Mouse (Mus musculus): ENCODE measurements around the gene Zfp617.
"Not testable (repeated sequence)": the region's sequence is repeated elsewhere in the genome, so short reads cannot be mapped to it uniquely, and the experiment has no call there.

Zfp617 gene

DNA sequence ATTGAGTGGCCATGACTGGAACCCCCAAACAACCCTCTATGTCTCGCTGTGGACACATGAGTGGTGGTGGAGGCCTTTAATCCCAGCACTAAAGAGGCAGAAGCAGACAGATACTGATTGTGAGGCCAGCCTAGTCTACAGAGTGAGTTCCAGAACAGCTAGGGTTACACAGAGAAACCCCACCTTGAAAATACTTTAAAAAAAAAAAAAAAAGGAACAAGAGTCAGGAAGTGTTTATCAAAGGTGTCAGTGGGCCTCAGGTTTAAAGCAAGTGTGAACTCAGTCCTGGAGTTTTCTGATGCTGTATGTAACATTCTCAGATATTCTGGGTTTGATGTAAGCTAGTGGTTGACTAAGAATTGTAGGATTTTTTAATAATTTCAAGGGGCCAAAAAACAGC is 44.1 kb downstream of the Zfp617 start:
- DNase-seq (ENCODE audit: low spot score in 2 of 2), result no peak

GRCm38 (mm10) chr8:71952961-71953700 is 44.7 kb downstream of the Zfp617 start:
- not testable (repeated sequence) for DNase-seq (ENCODE audit: low spot score in 2 of 2)

GRCm38 (mm10) chr8:71954666-71955065 is 46.2 kb downstream of the Zfp617 start:
- no peak for DNase-seq (ENCODE audit: low spot score in 2 of 2)

DNA sequence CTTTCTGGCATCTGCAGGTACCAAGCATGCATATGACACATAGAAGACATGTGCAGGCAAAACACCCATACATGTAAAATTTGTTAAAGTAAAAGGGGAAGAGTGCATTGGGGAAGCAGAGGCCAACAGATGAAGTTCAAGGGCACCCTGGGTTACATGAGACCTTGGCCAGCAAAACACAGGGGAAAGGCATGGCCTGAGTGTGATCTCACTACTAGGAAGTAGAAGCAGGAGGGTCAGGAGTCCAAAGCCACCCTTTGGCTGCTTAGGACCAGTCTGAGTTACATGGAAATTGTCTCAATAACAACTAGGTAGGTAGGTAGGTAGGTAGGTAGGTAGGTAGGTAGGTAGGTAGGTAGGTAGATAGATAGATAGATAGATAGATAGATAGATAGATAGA is 52.0 kb downstream of the Zfp617 start:
- no peak for DNase-seq (ENCODE audit: low spot score in 2 of 2)

GRCm38 (mm10) chr8:71961796-71962195 is 53.4 kb downstream of the Zfp617 start:
- no peak for DNase-seq (ENCODE audit: low spot score in 2 of 2)

GRCm38 (mm10) chr8:71964051-71964450 is 55.6 kb downstream of the Zfp617 start:
- no peak for DNase-seq (ENCODE audit: low spot score in 2 of 2)

GRCm38 (mm10) chr8:71965166-71965565 is 56.7 kb downstream of the Zfp617 start:
- no peak for DNase-seq (ENCODE audit: low spot score in 2 of 2)

DNA sequence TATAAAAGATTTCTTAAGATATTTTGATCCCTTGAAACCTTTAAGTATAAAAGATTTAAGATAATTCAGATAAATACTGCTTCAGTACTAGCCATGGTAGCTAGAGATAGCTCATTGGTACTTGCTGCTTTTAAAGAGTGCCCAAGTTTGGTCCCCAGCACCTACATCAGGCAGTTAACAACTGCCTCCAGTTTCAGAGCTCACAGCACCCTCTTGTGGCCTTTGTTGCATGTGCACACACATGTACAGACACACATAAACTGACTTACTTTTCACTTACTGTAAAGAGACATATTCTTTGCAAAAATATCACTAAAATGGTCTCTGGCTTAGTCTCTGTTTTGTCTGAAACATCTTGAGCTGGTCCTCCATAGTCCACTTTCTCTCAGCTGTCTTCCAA is 58.0 kb downstream of the Zfp617 start:
- DNase-seq (ENCODE audit: low spot score in 2 of 2), result no peak

DNA sequence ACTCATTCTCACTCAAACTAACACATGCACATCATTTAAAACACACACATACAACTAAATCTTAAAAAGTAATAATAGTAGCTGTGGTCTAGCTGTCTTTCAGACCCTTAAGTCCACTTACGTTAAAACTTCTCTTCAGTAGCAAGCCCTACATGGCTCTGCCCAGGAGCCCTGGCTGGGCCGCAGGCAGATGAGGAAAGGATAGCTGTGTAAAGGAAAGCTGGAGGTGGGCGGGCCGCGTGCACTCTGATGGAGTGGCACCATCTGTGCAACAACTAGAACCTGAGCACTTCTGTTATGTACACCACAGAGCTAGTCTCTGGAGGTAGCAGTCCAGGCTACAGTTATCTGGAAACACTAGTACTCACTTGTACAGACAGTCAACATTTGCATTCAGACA is 58.8 kb downstream of the Zfp617 start:
- DNase-seq (ENCODE audit: low spot score in 2 of 2), result no peak

DNA sequence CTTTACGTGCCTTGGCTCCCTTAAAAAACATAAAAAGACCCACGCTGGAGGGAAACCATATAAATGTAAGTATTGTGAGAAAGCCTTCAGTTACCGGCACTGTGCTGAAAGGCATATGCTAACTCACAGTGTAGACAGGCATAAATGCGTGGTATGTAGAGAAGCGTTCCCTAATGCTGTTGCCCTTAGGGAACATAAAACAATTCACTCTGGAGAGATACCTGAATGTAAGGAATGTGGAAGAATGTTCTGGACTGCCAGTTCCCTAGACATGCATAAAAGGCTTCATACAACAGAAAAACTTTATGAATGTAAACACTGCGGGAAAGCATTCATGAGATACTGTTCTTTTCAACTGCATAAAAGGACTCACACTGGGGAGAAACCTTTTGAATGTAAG is 59.7 kb downstream of the Zfp617 start:
- DNase-seq (ENCODE audit: low spot score in 2 of 2), result no peak

GRCm38 (mm10) chr8:71968636-71969035 is 60.2 kb downstream of the Zfp617 start:
- no peak for DNase-seq (ENCODE audit: low spot score in 2 of 2)

GRCm38 (mm10) chr8:71971945-71972344 is 63.5 kb downstream of the Zfp617 start:
- no peak for DNase-seq (ENCODE audit: low spot score in 2 of 2)

GRCm38 (mm10) chr8:71974211-71974610 is 65.8 kb downstream of the Zfp617 start:
- no peak for DNase-seq (ENCODE audit: low spot score in 2 of 2)

DNA sequence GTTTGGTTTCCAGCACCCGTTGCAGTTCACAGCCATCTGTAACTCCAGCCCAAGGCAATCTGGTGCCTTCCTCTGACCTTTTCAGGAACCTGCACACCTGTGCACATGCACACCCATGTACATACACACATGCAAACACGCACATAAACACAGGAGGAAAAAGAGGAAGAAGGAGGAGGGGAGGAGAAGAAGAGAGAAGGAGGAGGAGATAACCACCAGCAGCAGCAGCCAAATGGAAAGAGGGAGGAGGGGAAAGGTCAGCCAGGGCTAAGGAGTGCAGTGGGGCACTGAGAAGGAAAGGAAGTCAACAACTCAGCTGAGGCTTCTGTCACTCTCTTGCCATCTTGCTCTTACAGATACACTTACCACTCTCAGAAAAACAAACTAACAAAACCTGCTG is 72.6 kb downstream of the Zfp617 start:
- DNase-seq (ENCODE audit: low spot score in 2 of 2), result no peak

DNA sequence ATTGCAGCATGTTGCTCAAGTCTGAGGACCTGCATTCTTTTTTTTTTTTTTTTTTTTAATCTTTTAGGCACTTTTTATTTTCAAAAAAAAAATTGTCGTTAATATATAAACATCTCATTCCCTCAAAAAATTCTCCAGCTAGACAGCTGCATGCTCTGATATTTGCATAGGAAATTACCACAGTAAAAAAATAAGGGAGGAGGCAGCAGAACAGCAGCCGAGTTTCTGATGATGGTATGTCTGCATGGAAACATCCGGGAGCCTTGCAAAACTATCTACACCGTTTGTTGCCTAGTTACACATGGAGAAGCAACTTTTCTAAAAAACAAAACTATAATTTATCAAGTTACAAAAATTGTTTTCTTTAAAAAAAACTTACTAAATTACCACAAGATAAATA is 73.0 kb downstream of the Zfp617 start:
- DNase-seq (ENCODE audit: low spot score in 2 of 2), result no peak

Measured in spleen, postnatal 10 days (tissue).